Mouse (Mus musculus) brain, adult 10 weeks (tissue): ENCODE data around the gene Olfr483. TPM values are rescaled to one million over a fixed set of nuclear protein-coding genes. Genes with fewer than 3 reads are reported as not detected.

Source experiments
- polyA plus RNA-seq: library from polyadenylated mRNA; stranded (reverse); fragments of 350-450 nt; fragmentation: Illumina TruSeq; extraction: RNeasy Lipid Tissue Mini Kit (QIAGEN cat#74804); gene quantifications from one replicate; pipeline ENCODE4 v1.2.3, GENCODE M21; 2015; ENCODE audit warnings: low read depth, low replicate concordance

Gene Olfr483
- polyA plus RNA-seq, result not detected

GRCm38 (mm10) chr7:108100549-108100948 is at the start of gene Olfr483:
Gene Olfr483, plus strand, starts transcription at chr7:108100849.

GRCm38 (mm10) chr7:108067246-108067645 is 33.4 kb upstream of the Olfr483 start, which contains the start of gene Olfr480:
Gene Olfr480, minus strand, starts transcription at chr7:108067346.

GRCm38 (mm10) chr7:108079555-108079954 is 21.1 kb upstream of the Olfr483 start, which contains the start of gene Olfr481:
Gene Olfr481, plus strand, starts transcription at chr7:108079855.

GRCm38 (mm10) chr7:108097486-108097885 is 3.2 kb upstream of the Olfr483 start, which contains the start of gene Olfr482:
Gene Olfr482, minus strand, starts transcription at chr7:108097586.

GRCm38 (mm10) chr7:108127349-108127748 is 26.7 kb downstream of the Olfr483 start, which contains the start of gene Olfr484:
Gene Olfr484, minus strand, starts transcription at chr7:108127449.

Other genes with a start within 250 kb of the Olfr483 start
- not detected for gene Olfr472, start 202.9 kb upstream of the Olfr483 start, polyA plus RNA-seq
- not detected for gene Olfr473, start 170.4 kb upstream of the Olfr483 start, polyA plus RNA-seq
- gene Olfr474, start 146.2 kb upstream of the Olfr483 start, polyA plus RNA-seq, result not detected
- not detected for gene Olfr476, start 136.0 kb upstream of the Olfr483 start, polyA plus RNA-seq
- gene Olfr477, start 114.2 kb upstream of the Olfr483 start, polyA plus RNA-seq, result not detected
- gene Olfr478, start 66.9 kb upstream of the Olfr483 start, polyA plus RNA-seq, result not detected
- not detected for gene Olfr479, start 50.2 kb upstream of the Olfr483 start, polyA plus RNA-seq
- gene Olfr480, start 33.5 kb upstream of the Olfr483 start, polyA plus RNA-seq, result not detected
- gene Olfr481, start 21.0 kb upstream of the Olfr483 start, polyA plus RNA-seq, result not detected
- not detected for gene Olfr482, start 3.3 kb upstream of the Olfr483 start, polyA plus RNA-seq
- gene Olfr484, start 26.6 kb downstream of the Olfr483 start, polyA plus RNA-seq, result not detected
- not detected for gene Olfr485, start 59.0 kb downstream of the Olfr483 start, polyA plus RNA-seq
- not detected for gene Olfr486, start 71.9 kb downstream of the Olfr483 start, polyA plus RNA-seq
- not detected for gene Olfr487, start 113.8 kb downstream of the Olfr483 start, polyA plus RNA-seq
- gene Olfr488, start 157.5 kb downstream of the Olfr483 start, polyA plus RNA-seq, result not detected
- gene Olfr490, start 188.1 kb downstream of the Olfr483 start, polyA plus RNA-seq, result not detected
- not detected for gene Olfr491, start 212.6 kb downstream of the Olfr483 start, polyA plus RNA-seq
- gene Olfr492, start 222.8 kb downstream of the Olfr483 start, polyA plus RNA-seq, result not detected
- gene Olfr493, start 246.1 kb downstream of the Olfr483 start, polyA plus RNA-seq, result not detected